Mouse (Mus musculus) yolk sac, embryonic 10.5 days (tissue): ENCODE results near the gene Tnfaip2.

ENCODE experiments used
- DNase-seq: peaks from one replicate; pipeline ENCODE4 v3.0.0-alpha.2; 2017; ENCODE audit warnings: low spot score

The Tnfaip2 gene

DNA sequence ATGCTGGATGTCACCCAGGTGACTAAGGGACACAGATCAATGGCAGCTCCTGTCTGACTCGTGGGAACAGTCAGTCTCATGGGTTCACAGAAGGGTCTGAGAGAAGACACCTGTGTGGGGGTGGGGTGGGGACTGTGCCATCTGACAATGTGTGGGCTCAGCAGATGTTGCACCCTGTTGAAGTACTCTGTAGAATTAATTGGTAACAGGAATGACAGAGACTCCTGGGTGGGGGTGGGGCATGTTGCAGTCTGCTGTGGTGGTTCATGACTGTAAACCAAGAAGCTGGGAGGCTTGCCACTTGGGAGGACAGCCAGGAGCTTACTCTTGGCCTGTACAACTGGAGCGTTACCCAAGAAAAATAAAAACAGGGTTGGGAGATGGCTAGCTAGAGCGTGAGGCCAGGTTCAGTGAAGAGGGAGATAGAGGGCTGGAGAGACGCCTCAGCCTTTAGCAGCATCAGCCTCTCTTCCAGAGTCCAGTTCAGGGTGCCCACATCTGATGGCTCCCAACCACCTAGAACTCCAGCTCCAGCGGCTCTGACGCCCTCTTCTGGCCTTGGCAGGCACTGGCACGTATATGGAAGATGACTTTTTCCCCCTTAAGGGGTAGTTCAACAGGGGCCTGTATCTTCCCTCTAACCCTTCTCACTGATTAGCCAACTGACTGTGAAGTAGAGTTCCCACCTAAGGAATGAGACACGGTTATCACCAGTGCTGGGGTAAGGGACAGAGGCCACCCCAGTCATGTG is 32.8 kb downstream of the Tnfaip2 start:
- DNase-seq: no peak

- no peak for DNase-seq
These were observed 36.7 kb downstream of the Tnfaip2 start for GRCm38 (mm10) chr12:111478924-111479323.

DNA sequence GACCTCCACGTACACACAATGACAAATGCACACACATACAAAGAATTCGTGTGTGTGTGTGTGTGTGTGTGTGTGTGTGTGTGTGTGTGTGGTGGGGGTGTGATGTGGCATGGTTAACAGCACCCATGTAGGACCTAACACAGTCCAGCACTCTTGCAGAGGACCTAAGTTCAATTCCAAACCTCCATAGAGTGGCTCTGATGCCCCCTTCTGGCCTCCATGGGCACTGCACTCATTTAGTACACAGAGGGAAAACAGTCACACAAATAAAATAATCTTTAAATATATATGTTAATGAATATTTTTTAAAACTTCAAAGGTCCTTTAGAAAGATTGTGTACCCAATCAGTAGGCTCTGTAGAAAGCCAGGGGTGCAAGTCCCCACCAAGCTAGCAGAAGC is 37.6 kb downstream of the Tnfaip2 start:
- DNase-seq: no peak

DNA sequence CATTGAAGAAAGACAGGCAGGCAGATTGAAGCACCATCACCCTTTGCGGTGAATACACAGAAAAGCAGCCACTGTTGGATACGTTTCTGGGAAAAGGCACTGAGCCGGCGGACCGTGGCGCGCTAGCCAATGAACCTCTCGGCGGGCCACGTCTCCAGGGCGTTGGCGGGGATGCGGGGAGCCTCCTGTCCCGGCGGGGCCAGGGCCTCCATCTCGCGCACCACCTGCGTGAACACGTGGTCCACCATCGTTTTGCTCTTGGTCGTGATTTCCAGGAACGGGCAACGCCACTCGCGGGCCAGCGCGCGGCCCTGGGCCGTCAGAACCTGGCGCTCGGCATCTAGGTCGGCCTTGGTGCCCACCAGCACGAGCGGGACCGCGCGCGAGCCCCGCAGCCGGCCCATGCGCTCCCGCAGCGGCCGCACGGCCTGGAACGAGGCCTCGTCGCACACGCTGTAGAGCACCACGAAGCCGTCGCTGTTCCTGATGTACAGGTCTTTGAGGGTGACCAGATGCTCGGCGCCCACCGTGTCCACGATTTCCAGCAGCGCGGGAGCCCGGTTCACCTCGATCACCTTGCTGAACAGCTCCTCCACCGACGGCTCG is 42.9 kb downstream of the Tnfaip2 start:
- DNase-seq: no peak

DNA sequence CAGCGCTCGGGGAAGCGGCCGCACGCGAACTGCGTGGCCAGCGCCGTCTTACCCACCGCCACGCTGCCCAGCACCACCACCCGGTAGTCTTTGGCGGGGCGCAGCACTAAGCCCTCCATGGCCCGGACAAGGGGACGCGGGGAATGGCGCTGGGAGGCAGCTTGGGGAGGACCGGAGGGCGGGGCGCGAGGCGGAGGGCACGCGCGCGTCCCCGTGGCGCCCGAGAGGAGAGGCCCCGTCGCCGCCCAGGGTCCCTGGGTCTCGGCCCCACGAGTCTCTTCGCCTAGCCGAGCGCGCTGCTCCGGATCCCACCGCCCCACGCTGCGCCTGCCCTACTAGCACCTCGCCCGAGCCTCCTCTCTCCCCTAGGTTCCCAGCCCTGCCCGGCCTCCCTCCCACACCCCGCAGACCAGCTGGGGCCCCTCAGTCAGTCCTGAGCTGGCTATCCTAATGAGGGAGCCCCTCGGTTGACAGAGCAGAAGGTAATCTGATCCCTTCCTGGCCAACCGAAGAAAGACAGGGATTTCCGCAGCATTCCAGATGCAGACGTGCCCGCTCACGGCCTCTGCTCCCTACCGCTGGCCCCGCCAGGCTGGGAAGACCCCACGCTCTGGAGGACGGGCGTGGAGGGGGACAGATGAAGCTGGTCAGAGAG is 43.5 kb downstream of the Tnfaip2 start, which contains the start of gene Gm266:
Gene Gm266 (minus strand): TSS at position 172 of the 655 bp plus-strand sequence.
- peak; percentile 65 for DNase-seq

- peak; percentile 22 for DNase-seq
These were observed 44.2 kb downstream of the Tnfaip2 start for GRCm38 (mm10) chr12:111486455-111486854.

- DNase-seq: no peak
These were observed 47.1 kb downstream of the Tnfaip2 start for GRCm38 (mm10) chr12:111489261-111489865.

DNA sequence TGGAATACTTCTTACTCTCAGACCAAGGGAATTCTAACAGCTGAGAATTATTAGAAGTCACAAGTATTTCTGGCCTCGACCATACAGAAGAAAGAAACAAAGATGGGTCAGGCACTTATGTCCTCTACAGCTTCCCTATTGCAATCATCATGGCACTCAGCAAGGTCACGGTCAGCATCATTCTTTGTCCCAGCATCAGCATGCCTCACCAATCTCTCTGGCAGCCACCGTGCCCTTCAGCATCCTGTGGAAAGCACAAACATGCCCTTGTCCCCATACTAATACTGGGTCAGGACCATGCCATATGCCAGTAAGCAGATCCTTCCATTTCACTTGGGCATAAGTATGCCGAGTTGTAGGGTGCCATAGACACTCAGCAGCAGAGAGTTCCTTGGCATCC is 52.7 kb downstream of the Tnfaip2 start:
- no peak for DNase-seq

GRCm38 (mm10) chr12:111497076-111497475 is 54.8 kb downstream of the Tnfaip2 start:
- no peak for DNase-seq

DNA sequence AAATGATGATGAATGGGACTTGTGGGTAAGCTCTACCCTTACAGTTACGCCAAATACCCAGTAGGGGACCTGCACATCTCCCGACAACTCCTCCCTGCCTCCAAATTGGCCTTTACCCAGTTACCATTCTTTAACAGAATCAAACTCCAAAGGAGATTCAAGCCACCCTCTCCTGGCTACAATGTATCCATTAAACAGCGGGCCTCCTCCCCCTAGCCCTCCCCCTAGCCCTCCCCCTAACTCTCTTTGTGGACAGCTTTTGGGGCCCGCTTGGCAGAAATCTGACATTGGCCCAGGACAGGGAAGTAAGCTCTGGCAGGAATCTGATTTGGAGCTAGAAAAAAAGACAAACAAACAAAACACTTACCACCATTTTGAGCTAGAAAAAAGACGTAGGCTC is 57.3 kb downstream of the Tnfaip2 start:
- no peak for DNase-seq

- DNase-seq: no peak
These were observed 58.5 kb downstream of the Tnfaip2 start for GRCm38 (mm10) chr12:111500725-111501124.

- no peak for DNase-seq
These were observed 60.8 kb downstream of the Tnfaip2 start for GRCm38 (mm10) chr12:111503063-111503567.

- DNase-seq: no peak
These were observed 61.3 kb downstream of the Tnfaip2 start for GRCm38 (mm10) chr12:111503571-111503970.
